Mouse (Mus musculus) kidney, embryonic 15.5 days (tissue): ENCODE measurements around the gene Galnt6. TPM values are rescaled to one million over a fixed set of nuclear protein-coding genes. Genes with fewer than 3 reads are reported as not detected.

Source experiments
- microRNA-seq: library from miRNA; unstranded; fragments of <30 nt; microRNA quantifications from one replicate; pipeline ENCODE4, GENCODE M21; 2016
- polyA plus RNA-seq: library from polyadenylated mRNA; unstranded; fragments of >200 nt; fragmentation: Nextera tagmentation; extraction: Ambion mirVana; gene quantifications from 2 replicates; pipeline ENCODE4 v1.2.1, GENCODE M21; 2015

The Galnt6 gene
- polyA plus RNA-seq, 1 experiment from 2014 or later, result 2.4 TPM

Small RNA genes lying within 50 kb of the gene (microRNA-seq; reads per million reads assigned to microRNA genes)
- gene Mir6961, result not detected

Other genes starting within 250 kb of the Galnt6 start
- gene Csrnp2, start 233.9 kb downstream of the Galnt6 start, polyA plus RNA-seq, result 16.0 and 16.9 TPM in 2 replicates
- 38.1 and 38.2 TPM in 2 replicates for gene Tfcp2, start 177.4 kb downstream of the Galnt6 start, polyA plus RNA-seq
- 8.4 and 9.1 TPM in 2 replicates for gene Pou6f1, start 129.4 kb downstream of the Galnt6 start, polyA plus RNA-seq
- 237 and 241 TPM in 2 replicates for gene Dazap2, start 114.0 kb downstream of the Galnt6 start, polyA plus RNA-seq
- gene Smagp, start 92.4 kb downstream of the Galnt6 start, polyA plus RNA-seq, result 30.0 and 33.1 TPM in 2 replicates
- 2.6 and 3.2 TPM in 2 replicates for gene Bin2, start 59.8 kb downstream of the Galnt6 start, polyA plus RNA-seq
- gene Cela1, start 41.5 kb downstream of the Galnt6 start, polyA plus RNA-seq, result 16.5 and 18.3 TPM in 2 replicates
- 9.6 and 9.9 TPM in 2 replicates for gene Slc4a8, start 32.4 kb upstream of the Galnt6 start, polyA plus RNA-seq
- gene Scn8a, start 140.5 kb upstream of the Galnt6 start, polyA plus RNA-seq, result 11.9 and 13.3 TPM in 2 replicates